In the genomic region with DNA sequence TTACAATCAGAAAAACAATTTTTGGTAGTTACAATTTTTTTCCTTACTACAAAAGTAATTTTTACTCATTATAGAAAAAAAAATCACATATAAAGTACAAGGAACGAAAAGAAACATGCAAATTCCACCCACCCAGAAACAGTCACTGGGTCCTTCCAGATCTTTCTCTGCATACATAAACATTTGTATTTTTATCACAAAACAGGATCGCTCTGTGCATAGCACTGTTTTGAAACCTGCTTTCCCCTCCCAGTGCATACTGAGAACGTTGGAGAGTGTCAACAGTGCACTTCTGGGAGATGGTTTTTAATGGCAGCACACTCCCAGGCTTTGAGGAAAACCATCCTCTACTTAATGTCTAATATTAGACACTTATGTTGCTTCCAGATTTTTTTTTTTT, we compare ENCODE assay signal across 21 mouse cellular contexts.
"Had no signal": no experiment of that assay in that cellular context is flagged by ENCODE, and none has a peak within 500 bp of the region (broad histone marks: within the 10 kb centered on the region; RNA-seq: fewer than 3 reads in every experiment).

No protein-coding gene starts in this region.

- ATAC-seq: forebrain, embryonic 13.5 days; forebrain, embryonic 14.5 days; forebrain, embryonic 15.5 days; forebrain, embryonic 16.5 days; forebrain, postnatal 0 days had no signal

- DNase-seq: cerebellum, adult 8-10 months; cerebellum, adult 9-10 months; cerebellum, adult 9-11 months; cerebellum, postnatal 10 days; cerebellum, postnatal 14 days; cerebellum, postnatal 25 days; cerebellum, postnatal 36 days; embryo, embryonic 11 days; forebrain, postnatal 0 days; gastrocnemius, adult 2 months; gastrocnemius, postnatal 10 days; gastrocnemius, postnatal 14 days; gastrocnemius, postnatal 25 days; gastrocnemius, postnatal 36 days; heart, adult 11 months; heart, adult 18-20 months; heart, adult 2 months had no signal
